Mouse (Mus musculus) lung, postnatal 0 days (tissue): ENCODE measurements around the gene Poln.

Experiments
- CTCF ChIP-seq: IDR thresholded peaks from 2 replicates; pipeline ENCODE4 v1.5.1; 2016; ENCODE audit warnings: antibody characterized with exemption, mild to moderate bottlenecking
- EP300 ChIP-seq: IDR thresholded peaks from 2 replicates; pipeline ENCODE4 v1.6.1; 2016; ENCODE audit warnings: antibody characterized with exemption, mild to moderate bottlenecking, control low read depth

GRCm38 (mm10) chr5:33996694-33997045 is 172.6 kb downstream of the Poln start:
- no peak for TF ChIP-seq EP300
- TF ChIP-seq CTCF: no peak
